ENCODE assay signal across 19 mouse cellular contexts in genomic region chr11:113673614-113674013, GRCm38 (mm10). TPM values are rescaled to one million over a fixed set of nuclear protein-coding genes. Genes with fewer than 3 reads are reported as not detected.
DNase-seq lines count a peak whose midpoint lies in the region; ATAC-seq and TF ChIP-seq lines count a peak whose summit lies in the region.
"Had no signal": no experiment of that assay in that cellular context is flagged by ENCODE, and none has a peak within 500 bp of the region (broad histone marks: within the 10 kb centered on the region; RNA-seq: fewer than 3 reads in every experiment).

No protein-coding gene starts in this region.

- H3K4me1 ChIP-seq in forebrain, embryonic 14.5 days (ENCODE audit: control insufficient read depth, insufficient read depth, low read length): no peaks in the 10 kb centered on the region
- H3K4me1 ChIP-seq in forebrain, embryonic 12.5 days: peaks cover 4% of the 10 kb centered on the region; the same call in 1 of the 2 replicates
- H3K4me1 ChIP-seq in heart, embryonic 15.5 days (replicated peaks): peaks cover 26% of the 10 kb centered on the region
- H3K4me1 ChIP-seq in forebrain, postnatal 0 days (ENCODE audit: insufficient read depth): no peaks in the 10 kb centered on the region

- peaks cover 49% of the 10 kb centered on the region for H3K36me3 ChIP-seq in forebrain, embryonic 14.5 days (ENCODE audit: control insufficient read depth, insufficient read depth, low read length)
- peaks cover 59% of the 10 kb centered on the region for H3K36me3 ChIP-seq in forebrain, embryonic 12.5 days (replicated peaks)
- peaks cover 32% of the 10 kb centered on the region for H3K36me3 ChIP-seq in heart, embryonic 15.5 days
- H3K36me3 ChIP-seq in forebrain, postnatal 0 days (ENCODE audit: insufficient read depth): peaks cover 15% of the 10 kb centered on the region

- 71% methylated on average over 4 of the region's 4 CpGs for WGBS in forebrain, embryonic 14.5 days
- WGBS in forebrain, embryonic 12.5 days: 92% methylated on average over 4 of the region's 4 CpGs
- 55% methylated on average over 4 of the region's 4 CpGs for WGBS in heart, embryonic 15.5 days
- WGBS in forebrain, postnatal 0 days: 69% methylated on average over 4 of the region's 4 CpGs

- TF ChIP-seq CTCF in forebrain, postnatal 0 days (IDR thresholded peaks at IDR 0.05; ENCODE audit: low read depth): no peak

- H3K4me2 ChIP-seq in forebrain, embryonic 14.5 days (ENCODE audit: low read length): no peak overlapping the region
- H3K4me2 ChIP-seq in forebrain, embryonic 12.5 days: no peak overlapping the region
- H3K4me2 ChIP-seq in heart, embryonic 15.5 days: no peak overlapping the region
- no peak overlapping the region for H3K4me2 ChIP-seq in forebrain, postnatal 0 days (ENCODE audit: low read depth)
- H3K4me2 ChIP-seq: hindbrain, embryonic 15.5 days; limb, embryonic 13.5 days; midbrain, embryonic 13.5 days; neural tube, embryonic 15.5 days had no signal

- H3K9ac ChIP-seq in forebrain, embryonic 14.5 days (ENCODE audit: low read length): no peak overlapping the region
- no peak overlapping the region for H3K9ac ChIP-seq in forebrain, embryonic 12.5 days
- no peak overlapping the region for H3K9ac ChIP-seq in heart, embryonic 15.5 days
- no peak overlapping the region for H3K9ac ChIP-seq in forebrain, postnatal 0 days
- H3K9ac ChIP-seq: hindbrain, embryonic 15.5 days; limb, embryonic 13.5 days; liver, embryonic 14.5 days; midbrain, embryonic 13.5 days; neural tube, embryonic 15.5 days had no signal

- DNase-seq in forebrain, embryonic 14.5 days (ENCODE audit: low spot score): peak; percentile 43
- DNase-seq in heart, postnatal 4 days: no peak
- DNase-seq in brain, adult 2 months (ENCODE audit: low read depth, low spot score): peak; percentile 80
- DNase-seq in forebrain, postnatal 0 days: peak; percentile 26
- DNase-seq: adrenal gland, postnatal 10 days; right cerebral cortex, postnatal 25 days had no signal

- no peaks in the 10 kb centered on the region for H3K9me3 ChIP-seq in forebrain, embryonic 14.5 days (replicated peaks; ENCODE audit: control insufficient read depth, low read length)
- no peaks in the 10 kb centered on the region for H3K9me3 ChIP-seq in forebrain, embryonic 12.5 days
- no peaks in the 10 kb centered on the region for H3K9me3 ChIP-seq in heart, embryonic 15.5 days (replicated peaks)
- no peaks in the 10 kb centered on the region for H3K9me3 ChIP-seq in forebrain, postnatal 0 days (ENCODE audit: low read length)
- H3K9me3 ChIP-seq: hindbrain, embryonic 15.5 days; limb, embryonic 13.5 days; midbrain, embryonic 13.5 days; neural tube, embryonic 15.5 days had no signal

- H3K27me3 ChIP-seq in forebrain, embryonic 14.5 days (replicated peaks; ENCODE audit: control insufficient read depth, insufficient read depth, low read length): no peaks in the 10 kb centered on the region
- no peaks in the 10 kb centered on the region for H3K27me3 ChIP-seq in forebrain, embryonic 12.5 days
- no peaks in the 10 kb centered on the region for H3K27me3 ChIP-seq in heart, embryonic 15.5 days
- no peaks in the 10 kb centered on the region for H3K27me3 ChIP-seq in forebrain, postnatal 0 days (ENCODE audit: insufficient read depth, low read length)
- H3K27me3 ChIP-seq: hindbrain, embryonic 15.5 days; limb, embryonic 13.5 days; midbrain, embryonic 13.5 days; neural tube, embryonic 15.5 days had no signal

- 0 out of 2 replicates have a peak overlapping the region, but pooled peaks have one; percentile 1 for H3K27ac ChIP-seq in forebrain, embryonic 14.5 days (ENCODE audit: low read depth, low read length)
- no peak overlapping the region for H3K27ac ChIP-seq in forebrain, embryonic 12.5 days
- H3K27ac ChIP-seq in heart, embryonic 15.5 days: peak overlapping the region; percentile 69
- no peak overlapping the region for H3K27ac ChIP-seq in forebrain, postnatal 0 days (ENCODE audit: low read depth, low read length)
- H3K27ac ChIP-seq: hindbrain, embryonic 15.5 days; limb, embryonic 13.5 days; liver, embryonic 14.5 days; midbrain, embryonic 13.5 days; neural tube, embryonic 15.5 days had no signal

- no peak overlapping the region for H3K4me3 ChIP-seq in forebrain, embryonic 14.5 days (ENCODE audit: low read depth, low read length)
- no peak overlapping the region for H3K4me3 ChIP-seq in forebrain, embryonic 12.5 days (replicated peaks)
- no peak overlapping the region for H3K4me3 ChIP-seq in heart, embryonic 15.5 days
- no peak overlapping the region for H3K4me3 ChIP-seq in forebrain, postnatal 0 days (ENCODE audit: low read depth, low read length)
- H3K4me3 ChIP-seq: hindbrain, embryonic 15.5 days; limb, embryonic 13.5 days; midbrain, embryonic 13.5 days; neural tube, embryonic 15.5 days had no signal

- ATAC-seq in forebrain, embryonic 14.5 days: no peak
- ATAC-seq in forebrain, embryonic 12.5 days (ENCODE audit: low FRiP score): no peak
- ATAC-seq in heart, embryonic 15.5 days (replicated peaks; ENCODE audit: insufficient number of reproducible peaks, insufficient read depth, low FRiP score, low read depth): no peak
- ATAC-seq in forebrain, postnatal 0 days: no peak
- no peak for ATAC-seq in erythroblast, adult 5-6 weeks (replicated peaks; ENCODE audit: low FRiP score, poor library complexity, severe bottlenecking)
- ATAC-seq: intestine, embryonic 16.5 days; lung, postnatal 0 days; midbrain, embryonic 13.5 days had no signal

RNA-seq across cellular contexts. Expression of gene Fam104a, which starts 10.3 kb away (rescaled TPM):
- 53.2 and 53.7 TPM in 2 replicates for polyA plus RNA-seq in forebrain, embryonic 14.5 days (2014; fragmentation: Nextera tagmentation; extraction: Ambion mirVana)
- 53.2 and 56.7 TPM in 2 replicates for polyA plus RNA-seq in forebrain, embryonic 12.5 days (2016; fragmentation: Nextera tagmentation; extraction: Ambion mirVana)
- polyA plus RNA-seq in heart, embryonic 15.5 days (2015; fragmentation: Nextera tagmentation; extraction: Ambion mirVana): 33.5 and 37.9 TPM in 2 replicates
- total RNA-seq in heart, postnatal 4 days (2021): 10 to 100 TPM; 25.2 to 27.3 TPM
- total RNA-seq in forebrain, postnatal 0 days (2014; rRNA removed): 37.6 and 38.7 TPM in 2 replicates
- polyA plus RNA-seq in forebrain, postnatal 0 days (2015; fragmentation: Nextera tagmentation; extraction: Ambion mirVana): 54.7 and 58.9 TPM in 2 replicates
- total RNA-seq in erythroblast, adult 5-6 weeks (2015; ENCODE audit: low replicate concordance): 20.0 and 21.7 TPM in 2 replicates
- total RNA-seq in erythroblast, adult 5-6 weeks (2017; ENCODE audit: low replicate concordance): 23.3 and 37.5 TPM in 2 replicates

RNA-seq across cellular contexts. Expression of gene D11Wsu47e, which starts 10.6 kb away (rescaled TPM):
- 27.0 and 28.4 TPM in 2 replicates for polyA plus RNA-seq in forebrain, embryonic 14.5 days (2014; fragmentation: Nextera tagmentation; extraction: Ambion mirVana)
- polyA plus RNA-seq in forebrain, embryonic 12.5 days (2016; fragmentation: Nextera tagmentation; extraction: Ambion mirVana): 24.5 and 25.7 TPM in 2 replicates
- polyA plus RNA-seq in heart, embryonic 15.5 days (2015; fragmentation: Nextera tagmentation; extraction: Ambion mirVana): 13.8 and 16.9 TPM in 2 replicates
- 1 to 10 TPM; 9.1 to 9.9 TPM for total RNA-seq in heart, postnatal 4 days (2021)
- 34.2 and 36.7 TPM in 2 replicates for total RNA-seq in forebrain, postnatal 0 days (2014; rRNA removed)
- polyA plus RNA-seq in forebrain, postnatal 0 days (2015; fragmentation: Nextera tagmentation; extraction: Ambion mirVana): 23.4 and 25.7 TPM in 2 replicates
- total RNA-seq in erythroblast, adult 5-6 weeks (2015; ENCODE audit: low replicate concordance): 1.3 and 8.1 TPM in 2 replicates
- total RNA-seq in erythroblast, adult 5-6 weeks (2017; ENCODE audit: low replicate concordance): 11.2 and 11.7 TPM in 2 replicates

RNA-seq across cellular contexts. Expression of gene Slc39a11, which starts 23.7 kb away (rescaled TPM):
- polyA plus RNA-seq in forebrain, embryonic 14.5 days (2014; fragmentation: Nextera tagmentation; extraction: Ambion mirVana): 29.5 and 32.4 TPM in 2 replicates
- 23.9 and 25.1 TPM in 2 replicates for polyA plus RNA-seq in forebrain, embryonic 12.5 days (2016; fragmentation: Nextera tagmentation; extraction: Ambion mirVana)
- 13.4 and 17.9 TPM in 2 replicates for polyA plus RNA-seq in heart, embryonic 15.5 days (2015; fragmentation: Nextera tagmentation; extraction: Ambion mirVana)
- total RNA-seq in heart, postnatal 4 days (2021): 1 to 10 TPM; 8.2 to 9.5 TPM
- total RNA-seq in forebrain, postnatal 0 days (2014; rRNA removed): 36.9 and 48.2 TPM in 2 replicates
- 33.1 and 39.1 TPM in 2 replicates for polyA plus RNA-seq in forebrain, postnatal 0 days (2015; fragmentation: Nextera tagmentation; extraction: Ambion mirVana)
- total RNA-seq in erythroblast, adult 5-6 weeks (2015; ENCODE audit: low replicate concordance): 6.3 and 13.6 TPM in 2 replicates
- total RNA-seq in erythroblast, adult 5-6 weeks (2017; ENCODE audit: low replicate concordance): 5.7 and 7.5 TPM in 2 replicates

RNA-seq across cellular contexts. Expression of gene Cog1, which starts 24.6 kb away (rescaled TPM):
- 28.8 and 33.9 TPM in 2 replicates for polyA plus RNA-seq in forebrain, embryonic 14.5 days (2014; fragmentation: Nextera tagmentation; extraction: Ambion mirVana)
- polyA plus RNA-seq in forebrain, embryonic 12.5 days (2016; fragmentation: Nextera tagmentation; extraction: Ambion mirVana): 35.3 and 38.3 TPM in 2 replicates
- 15.5 and 19.2 TPM in 2 replicates for polyA plus RNA-seq in heart, embryonic 15.5 days (2015; fragmentation: Nextera tagmentation; extraction: Ambion mirVana)
- total RNA-seq in heart, postnatal 4 days (2021): 10 to 100 TPM; 17.5 to 19.5 TPM
- total RNA-seq in forebrain, postnatal 0 days (2014; rRNA removed): 37.2 and 48.8 TPM in 2 replicates
- 25.3 and 28.6 TPM in 2 replicates for polyA plus RNA-seq in forebrain, postnatal 0 days (2015; fragmentation: Nextera tagmentation; extraction: Ambion mirVana)
- total RNA-seq in erythroblast, adult 5-6 weeks (2015; ENCODE audit: low replicate concordance): 14.2 and 18.3 TPM in 2 replicates
- 11.7 and 12.7 TPM in 2 replicates for total RNA-seq in erythroblast, adult 5-6 weeks (2017; ENCODE audit: low replicate concordance)

RNA-seq across cellular contexts. Expression of gene Cpsf4l, which starts 36.2 kb away (rescaled TPM):
- not detected in 2 replicates for polyA plus RNA-seq in forebrain, embryonic 14.5 days (2014; fragmentation: Nextera tagmentation; extraction: Ambion mirVana)
- polyA plus RNA-seq in forebrain, embryonic 12.5 days (2016; fragmentation: Nextera tagmentation; extraction: Ambion mirVana): 0.32 and 0.69 TPM in 2 replicates
- 0.74 and 5.1 TPM in 2 replicates for polyA plus RNA-seq in heart, embryonic 15.5 days (2015; fragmentation: Nextera tagmentation; extraction: Ambion mirVana)
- total RNA-seq in heart, postnatal 4 days (2021): not detected
- not detected in 2 replicates for total RNA-seq in forebrain, postnatal 0 days (2014; rRNA removed)
- polyA plus RNA-seq in forebrain, postnatal 0 days (2015; fragmentation: Nextera tagmentation; extraction: Ambion mirVana): 0.10 and 0.30 TPM in 2 replicates
- total RNA-seq in erythroblast, adult 5-6 weeks (2015; ENCODE audit: low replicate concordance): not detected in 2 replicates
- total RNA-seq in erythroblast, adult 5-6 weeks (2017; ENCODE audit: low replicate concordance): not detected in 2 replicates
- total RNA-seq: left cerebral cortex, postnatal 10 days; megakaryocyte progenitor cell, adult 5-6 weeks had no signal
- polyA plus RNA-seq: C2C12 had no signal

Comparison
In these comparisons a context has a peak if more than half of its experiments do, and no peak if none do; other contexts are left out.
1. H3K27ac ChIP-seq: peak in forebrain, embryonic 14.5 days (single experiment) and heart, embryonic 15.5 days (single experiment); none in forebrain, embryonic 12.5 days (single experiment) and forebrain, postnatal 0 days (single experiment).